Mouse (Mus musculus) testis, adult 2 months (tissue): ENCODE results near the gene Mdk.

Experiments
- CTCF ChIP-seq: fragments of 200-500 bp; IDR thresholded peaks from 2 replicates; pipeline ENCODE4 v1.5.1; 2012; ENCODE audit warnings: low read depth, mild to moderate bottlenecking, inconsistent platforms, low read length, moderate library complexity; ENCODE audit not compliant: control insufficient read depth, insufficient read depth, insufficient replicate concordance
- POLR2A ChIP-seq: fragments of 200-500 bp; IDR thresholded peaks from 2 replicates; pipeline ENCODE4 v1.6.1; 2012; ENCODE audit warnings: low read depth, mild to moderate bottlenecking, inconsistent platforms, low read length, moderate library complexity; ENCODE audit not compliant: control insufficient read depth

GRCm38 (mm10) chr2:91894716-91895115 lies 37.4 kb downstream of the Mdk start:
- TF ChIP-seq CTCF (no peak), POLR2A (no peak)
